Mouse (Mus musculus) bone marrow, adult 2 months (tissue): ENCODE data around the gene Tmem151b.

Experiments
- CTCF ChIP-seq: fragments of 200-500 bp; IDR thresholded peaks from 2 replicates; pipeline ENCODE4 v1.5.1; 2011; ENCODE audit warnings: low read length, control low read depth; ENCODE audit not compliant: control insufficient read depth, insufficient read depth
- POLR2A ChIP-seq: fragments of 200-500 bp; IDR thresholded peaks from 2 replicates; pipeline ENCODE4 v1.6.1; 2011; ENCODE audit warnings: low read depth, mild to moderate bottlenecking, control low read depth, low read length, borderline replicate concordance; ENCODE audit not compliant: control insufficient read depth

DNA sequence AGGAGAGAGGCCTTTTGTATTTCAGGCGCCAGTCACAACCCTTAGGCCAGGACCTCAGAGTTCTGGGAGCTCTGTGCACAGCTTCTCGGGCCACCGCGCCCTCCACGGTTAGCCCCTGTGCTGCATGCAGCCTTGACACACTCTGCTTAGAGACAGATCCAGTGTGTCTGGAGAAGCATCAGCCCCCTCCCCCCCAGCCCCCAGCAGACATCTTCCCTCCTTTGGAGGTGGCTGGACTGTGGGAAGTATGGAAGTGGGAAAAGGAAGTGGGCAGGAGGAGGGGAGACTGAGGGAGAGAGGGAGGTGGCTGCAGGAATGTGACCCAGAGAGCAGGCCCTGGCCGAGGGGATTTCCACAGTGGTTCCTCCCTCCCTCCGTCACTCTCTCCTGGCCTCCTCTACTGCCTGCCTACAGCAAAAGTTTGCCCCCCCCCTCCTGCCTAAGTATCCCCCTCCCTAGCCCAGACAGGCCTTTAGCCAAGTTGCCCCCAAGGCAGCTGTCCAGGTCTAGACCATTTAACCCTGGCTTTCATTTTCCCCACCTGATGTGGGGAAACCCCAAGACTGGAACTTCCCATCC, 7.9 kb upstream of the Tmem151b start:
- TF ChIP-seq POLR2A (no peak), CTCF (no peak)
